Mouse (Mus musculus): Measurements from ENCODE around the gene Ngrn. TPM values are rescaled to one million over a fixed set of nuclear protein-coding genes. Genes with fewer than 3 reads are reported as not detected.
A peak's percentile ranks its signal among the peaks of the same experiment; 100 is the strongest.

Gene Ngrn
- polyA plus RNA-seq, 1 experiment from 2014 or later = 42.7 TPM

GRCm38 (mm10) chr7:80233799-80234198, 27.2 kb upstream of the Ngrn start:
- peaks cover 34% of the 10 kb centered on the region for H3K4me1 ChIP-seq
- no peak overlapping the region for H3K27ac ChIP-seq (replicated peaks)
- H3K36me3 ChIP-seq (replicated peaks) = peaks cover 12% of the 10 kb centered on the region
- H3K27me3 ChIP-seq (replicated peaks; ENCODE audit: low read depth, poor library complexity, severe bottlenecking) = peaks cover 15% of the 10 kb centered on the region
- WGBS = 84% methylated on average over 9 of the region's 9 CpGs
- DNase-seq (ENCODE audit: low spot score) = no peak
- peak overlapping the region; percentile 76 for H3K4me3 ChIP-seq
- H3K9me3 ChIP-seq = no peaks in the 10 kb centered on the region

GRCm38 (mm10) chr7:80238542-80238941, 22.5 kb upstream of the Ngrn start:
- WGBS = 89% methylated on average over 10 of the region's 10 CpGs
- Histone ChIP-seq H3K27ac (replicated peaks) (no peak overlapping the region), H3K9me3 (no peaks in the 10 kb centered on the region), H3K27me3 (replicated peaks; ENCODE audit: low read depth, poor library complexity, severe bottlenecking) (no peaks in the 10 kb centered on the region), H3K36me3 (replicated peaks) (peaks cover 39% of the 10 kb centered on the region), H3K4me3 (no peak overlapping the region), H3K4me1 (peaks cover 5% of the 10 kb centered on the region)
- DNase-seq (ENCODE audit: low spot score) = no peak

GRCm38 (mm10) chr7:80241661-80242060, 19.4 kb upstream of the Ngrn start:
- WGBS = 85% methylated on average over 4 of the region's 4 CpGs
- DNase-seq (ENCODE audit: low spot score) = no peak
- Histone ChIP-seq H3K27me3 (replicated peaks; ENCODE audit: low read depth, poor library complexity, severe bottlenecking) (no peaks in the 10 kb centered on the region), H3K4me1 (peaks cover 10% of the 10 kb centered on the region), H3K36me3 (replicated peaks) (peaks cover 39% of the 10 kb centered on the region), H3K4me3 (no peak overlapping the region), H3K9me3 (no peaks in the 10 kb centered on the region), H3K27ac (replicated peaks) (no peak overlapping the region)

- 90% methylated on average over 4 of the region's 4 CpGs for WGBS
- no peak overlapping the region for H3K4me3 ChIP-seq
Observed at GRCm38 (mm10) chr7:80244851-80245250, 16.2 kb upstream of the Ngrn start.

GRCm38 (mm10) chr7:80246148-80246721, 14.8 kb upstream of the Ngrn start, which contains the start of gene Ttll13:
Ttll13 (plus strand) TSS chr7:80246376.
- no peaks in the 10 kb centered on the region for H3K27me3 ChIP-seq (replicated peaks; ENCODE audit: low read depth, poor library complexity, severe bottlenecking)
- H3K4me3 ChIP-seq = peak within 1 kb of the TSS; percentile 67
- H3K27ac ChIP-seq (replicated peaks) = peak within 1 kb of the TSS; percentile 86
- under 1% methylated on average over 48 of the region's 48 CpGs for WGBS
- DNase-seq (ENCODE audit: low spot score) = peak; percentile 98
- H3K4me1 ChIP-seq = peaks cover 18% of the 10 kb centered on the region
- H3K36me3 ChIP-seq (replicated peaks) = peaks cover 3% of the 10 kb centered on the region; the same call in 1 of the 2 replicates
- H3K9me3 ChIP-seq = no peaks in the 10 kb centered on the region

More at GRCm38 (mm10) chr7:80244851-80245250, 16.2 kb upstream of the Ngrn start:
- H3K27ac ChIP-seq (replicated peaks) = no peak overlapping the region
- H3K9me3 ChIP-seq = no peaks in the 10 kb centered on the region
- no peak for DNase-seq (ENCODE audit: low spot score)
- H3K4me1 ChIP-seq = peaks cover 10% of the 10 kb centered on the region
- peaks cover 17% of the 10 kb centered on the region for H3K36me3 ChIP-seq (replicated peaks)
- H3K27me3 ChIP-seq (replicated peaks; ENCODE audit: low read depth, poor library complexity, severe bottlenecking) = no peaks in the 10 kb centered on the region

- 66% methylated on average over 7 of the region's 7 CpGs for WGBS
- Histone ChIP-seq H3K9me3 (no peaks in the 10 kb centered on the region), H3K27ac (replicated peaks) (no peak overlapping the region), H3K4me3 (peak overlapping the region; percentile 67), H3K27me3 (replicated peaks; ENCODE audit: low read depth, poor library complexity, severe bottlenecking) (no peaks in the 10 kb centered on the region), H3K4me1 (peaks cover 18% of the 10 kb centered on the region), H3K36me3 (replicated peaks) (no peaks in the 10 kb centered on the region)
- no peak for DNase-seq (ENCODE audit: low spot score)
Observed at GRCm38 (mm10) chr7:80246859-80247258, 14.2 kb upstream of the Ngrn start.

- H3K36me3 ChIP-seq (replicated peaks) = no peaks in the 10 kb centered on the region
- no peak overlapping the region for H3K27ac ChIP-seq (replicated peaks)
- no peaks in the 10 kb centered on the region for H3K9me3 ChIP-seq
- WGBS = 80% methylated on average over 7 of the region's 7 CpGs
- H3K27me3 ChIP-seq (replicated peaks; ENCODE audit: low read depth, poor library complexity, severe bottlenecking) = peaks cover 13% of the 10 kb centered on the region; the same call in 1 of the 2 replicates
- no peak overlapping the region for H3K4me3 ChIP-seq
- no peak for DNase-seq (ENCODE audit: low spot score)
- peaks cover 9% of the 10 kb centered on the region for H3K4me1 ChIP-seq
Observed at GRCm38 (mm10) chr7:80252437-80252836, 8.6 kb upstream of the Ngrn start.

- Histone ChIP-seq H3K9me3 (no peaks in the 10 kb centered on the region), H3K27me3 (replicated peaks; ENCODE audit: low read depth, poor library complexity, severe bottlenecking) (peaks cover 18% of the 10 kb centered on the region; the same call in 1 of the 2 replicates), H3K4me1 (peaks cover 9% of the 10 kb centered on the region), H3K36me3 (replicated peaks) (no peaks in the 10 kb centered on the region), H3K27ac (replicated peaks) (no peak overlapping the region), H3K4me3 (no peak overlapping the region)
- WGBS = 86% methylated on average over 11 of the region's 11 CpGs
- no peak for DNase-seq (ENCODE audit: low spot score)
Observed at GRCm38 (mm10) chr7:80252886-80253285, 8.1 kb upstream of the Ngrn start.

GRCm38 (mm10) chr7:80255981-80256380, 5.0 kb upstream of the Ngrn start:
- Histone ChIP-seq H3K4me1 (peaks cover 8% of the 10 kb centered on the region), H3K27ac (replicated peaks) (no peak overlapping the region), H3K36me3 (replicated peaks) (no peaks in the 10 kb centered on the region), H3K9me3 (no peaks in the 10 kb centered on the region), H3K4me3 (no peak overlapping the region), H3K27me3 (replicated peaks; ENCODE audit: low read depth, poor library complexity, severe bottlenecking) (peaks cover 35% of the 10 kb centered on the region)
- WGBS = 82% methylated on average over 2 of the region's 2 CpGs
- no peak for DNase-seq (ENCODE audit: low spot score)

- no peaks in the 10 kb centered on the region for H3K36me3 ChIP-seq (replicated peaks)
- peaks cover 17% of the 10 kb centered on the region for H3K4me1 ChIP-seq
- H3K27me3 ChIP-seq (replicated peaks; ENCODE audit: low read depth, poor library complexity, severe bottlenecking) = peaks cover 35% of the 10 kb centered on the region
- H3K9me3 ChIP-seq = no peaks in the 10 kb centered on the region
- WGBS = 73% methylated on average over 2 of the region's 2 CpGs
- no peak for DNase-seq (ENCODE audit: low spot score)
- H3K27ac ChIP-seq (replicated peaks) = no peak overlapping the region
- H3K4me3 ChIP-seq = no peak overlapping the region
Observed at GRCm38 (mm10) chr7:80257706-80258105, 3.3 kb upstream of the Ngrn start.

- H3K9me3 ChIP-seq = no peaks in the 10 kb centered on the region
- H3K27me3 ChIP-seq (replicated peaks; ENCODE audit: low read depth, poor library complexity, severe bottlenecking) = peaks cover 28% of the 10 kb centered on the region
- peaks cover 17% of the 10 kb centered on the region for H3K4me1 ChIP-seq
- H3K27ac ChIP-seq (replicated peaks) = peak overlapping the region; percentile 89
- H3K4me3 ChIP-seq = peak overlapping the region; percentile 75
- H3K36me3 ChIP-seq (replicated peaks) = peaks cover 35% of the 10 kb centered on the region
- WGBS = under 1% methylated on average over 32 of the region's 32 CpGs
- peak; percentile 25 for DNase-seq (ENCODE audit: low spot score)
Observed at GRCm38 (mm10) chr7:80261372-80261990, 466 bp downstream of the Ngrn start.

GRCm38 (mm10) chr7:80264606-80265005, 3.6 kb downstream of the Ngrn start:
- H3K4me3 ChIP-seq = no peak overlapping the region
- DNase-seq (ENCODE audit: low spot score) = no peak
- 96% methylated on average over 12 of the region's 12 CpGs for WGBS

GRCm38 (mm10) chr7:80267764-80268163, 6.7 kb downstream of the Ngrn start:
- peaks cover 58% of the 10 kb centered on the region for H3K36me3 ChIP-seq (replicated peaks)
- no peak for DNase-seq (ENCODE audit: low spot score)
- H3K27ac ChIP-seq (replicated peaks) = no peak overlapping the region
- peaks cover 22% of the 10 kb centered on the region for H3K4me1 ChIP-seq
- H3K4me3 ChIP-seq = no peak overlapping the region
- 69% methylated on average over 1 of the region's 1 CpGs for WGBS
- no peaks in the 10 kb centered on the region for H3K9me3 ChIP-seq
- H3K27me3 ChIP-seq (replicated peaks; ENCODE audit: low read depth, poor library complexity, severe bottlenecking) = no peaks in the 10 kb centered on the region

More at GRCm38 (mm10) chr7:80264606-80265005, 3.6 kb downstream of the Ngrn start:
- H3K9me3 ChIP-seq = no peaks in the 10 kb centered on the region
- peaks cover 44% of the 10 kb centered on the region for H3K36me3 ChIP-seq (replicated peaks)
- peaks cover 1% of the 10 kb centered on the region; the same call in 1 of the 2 replicates for H3K27me3 ChIP-seq (replicated peaks; ENCODE audit: low read depth, poor library complexity, severe bottlenecking)
- H3K27ac ChIP-seq (replicated peaks) = no peak overlapping the region
- H3K4me1 ChIP-seq = peaks cover 26% of the 10 kb centered on the region
